Mouse (Mus musculus): Measurements from ENCODE around the gene Slc30a2.

GRCm38 (mm10) chr4:134402571-134403262, 59.7 kb downstream of the Slc30a2 start:
- TF ChIP-seq CTCF (IDR thresholded peaks at IDR 0.05; ENCODE audit: borderline replicate concordance, insufficient read depth, low read depth, low read length) (no peak), POLR2A (IDR thresholded peaks at IDR 0.05; ENCODE audit: borderline replicate concordance, insufficient read depth, low read length) (no peak)

All from cerebellum, adult 2 months (tissue).